Mouse (Mus musculus) right cerebral cortex, postnatal 25 days (tissue): ENCODE results near the gene Lrp2bp.

Source experiments
- DNase-seq: peaks from one replicate; pipeline ENCODE4 v3.0.0; 2022

Lrp2bp gene

DNA sequence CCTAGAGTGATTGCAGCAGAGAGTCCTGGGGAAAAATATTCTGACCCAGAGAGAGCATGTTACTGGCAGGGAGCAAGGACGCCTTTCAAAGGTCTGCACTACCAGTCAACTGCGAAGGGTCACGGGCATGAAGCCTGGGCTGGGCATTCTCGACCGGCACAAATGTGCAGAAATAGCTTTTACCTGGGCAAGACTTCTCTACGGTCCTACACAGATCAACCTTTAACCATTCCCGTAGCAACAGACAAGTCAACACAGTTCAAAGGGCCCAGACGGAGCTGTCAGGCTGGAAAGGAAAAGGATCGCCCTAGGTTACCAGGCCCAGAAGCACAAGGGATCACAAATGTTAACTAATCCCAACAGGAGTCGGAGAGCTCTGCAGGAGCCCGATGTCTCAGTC is 37.1 kb downstream of the Lrp2bp start:
- no peak for DNase-seq

DNA sequence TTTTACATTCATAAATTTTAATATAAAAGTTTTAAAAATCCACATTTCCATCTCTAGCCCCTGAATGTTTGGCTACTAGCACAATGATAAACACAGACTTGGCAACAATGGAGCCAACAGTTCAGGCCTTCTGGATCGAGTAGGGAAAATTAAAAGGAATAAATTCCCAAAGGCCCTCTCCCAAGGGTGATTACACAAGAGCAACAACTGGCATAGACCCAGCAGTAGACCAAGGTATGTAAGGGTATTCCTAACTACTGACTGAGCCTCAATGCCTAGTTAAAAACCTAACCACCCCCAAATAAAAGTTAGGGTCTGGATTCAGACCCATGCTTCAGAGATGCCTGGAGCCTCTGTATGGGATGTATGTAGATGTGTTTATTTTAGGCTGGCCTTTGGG is 40.6 kb downstream of the Lrp2bp start:
- no peak for DNase-seq

DNA sequence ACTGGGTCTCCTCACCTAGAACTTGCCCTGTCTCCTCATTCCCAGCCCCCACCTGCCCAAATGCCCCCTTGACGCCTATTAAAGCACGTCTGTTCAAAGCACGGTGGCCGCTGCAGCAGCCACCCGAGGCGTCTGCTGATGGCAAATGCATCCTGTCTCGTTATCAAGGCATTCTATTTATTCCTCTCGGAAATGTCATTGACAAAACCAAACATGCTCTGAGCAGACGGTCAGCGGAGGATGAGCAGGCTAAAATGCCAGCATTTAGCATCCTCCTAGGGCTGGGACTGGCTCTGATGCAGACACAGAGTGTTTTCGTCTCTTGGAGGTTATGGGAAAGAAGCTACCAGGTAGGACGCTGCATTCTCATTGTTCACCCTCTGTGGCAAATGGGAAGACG is 41.2 kb downstream of the Lrp2bp start:
- peak; percentile 47 for DNase-seq

DNA sequence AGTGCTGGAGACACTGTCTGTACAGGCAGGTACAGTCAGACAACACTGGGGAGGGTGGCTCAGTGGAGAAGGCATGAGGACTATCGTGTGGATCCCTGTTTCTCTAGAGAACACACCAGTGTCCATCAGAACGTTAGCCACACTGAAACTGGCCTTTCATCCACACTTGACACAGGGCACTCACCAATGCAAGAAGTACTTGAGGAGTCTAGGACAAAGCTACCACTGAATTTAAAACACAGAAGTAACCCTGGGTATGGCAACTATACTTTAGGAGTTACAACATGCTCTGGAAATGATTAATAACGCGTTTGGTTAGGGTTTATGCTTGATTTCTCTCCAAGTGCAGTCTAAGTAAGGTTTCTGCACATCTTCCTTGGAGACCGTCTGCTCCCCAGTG is 73.7 kb downstream of the Lrp2bp start:
- no peak for DNase-seq

DNA sequence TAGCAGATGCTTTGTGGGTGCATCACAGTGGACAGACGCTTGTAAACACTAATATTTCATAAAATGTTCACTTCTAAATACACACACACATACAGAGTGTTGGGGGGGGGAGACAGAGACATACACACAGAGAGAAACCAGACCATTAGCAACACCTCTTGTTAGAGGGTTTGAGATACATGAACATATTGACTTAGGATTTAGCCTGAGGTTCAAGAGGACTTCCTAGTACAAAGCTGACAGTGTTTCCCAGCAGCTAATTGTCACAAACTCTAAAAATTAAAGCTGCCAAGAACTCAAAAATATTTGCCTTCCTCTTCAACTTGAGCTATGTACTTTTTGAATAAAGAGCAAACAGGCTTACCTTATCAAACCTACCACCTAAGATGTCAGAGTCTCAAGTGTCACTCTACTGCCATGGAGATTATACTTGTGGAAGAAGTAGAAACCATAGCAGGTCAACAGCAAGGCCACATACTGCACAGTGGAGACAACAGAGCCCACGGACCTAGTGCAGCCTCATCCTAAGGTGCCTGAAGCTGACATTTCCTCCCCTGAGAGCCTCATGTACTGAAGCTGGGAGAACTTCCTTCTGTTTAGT is 74.5 kb downstream of the Lrp2bp start:
- no peak for DNase-seq

DNA sequence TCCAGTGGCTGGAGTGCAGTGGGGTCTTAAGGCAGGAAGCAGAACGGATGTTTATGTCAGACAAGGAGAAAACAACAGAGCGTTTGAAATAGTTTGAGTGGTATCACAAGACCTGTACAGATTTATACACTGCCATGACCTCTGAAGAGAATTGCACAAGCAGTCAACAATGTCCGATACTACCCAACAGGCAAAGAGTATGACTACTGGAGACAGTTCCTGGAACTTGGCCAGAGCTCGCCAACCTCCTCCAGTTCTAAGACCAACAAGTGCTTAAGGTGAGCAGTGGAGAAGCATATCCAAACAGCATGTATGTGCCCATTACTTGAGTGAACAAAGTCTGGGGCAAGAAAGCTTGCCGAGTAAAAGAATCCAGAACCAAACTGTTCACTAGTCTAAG is 76.1 kb downstream of the Lrp2bp start:
- no peak for DNase-seq

DNA sequence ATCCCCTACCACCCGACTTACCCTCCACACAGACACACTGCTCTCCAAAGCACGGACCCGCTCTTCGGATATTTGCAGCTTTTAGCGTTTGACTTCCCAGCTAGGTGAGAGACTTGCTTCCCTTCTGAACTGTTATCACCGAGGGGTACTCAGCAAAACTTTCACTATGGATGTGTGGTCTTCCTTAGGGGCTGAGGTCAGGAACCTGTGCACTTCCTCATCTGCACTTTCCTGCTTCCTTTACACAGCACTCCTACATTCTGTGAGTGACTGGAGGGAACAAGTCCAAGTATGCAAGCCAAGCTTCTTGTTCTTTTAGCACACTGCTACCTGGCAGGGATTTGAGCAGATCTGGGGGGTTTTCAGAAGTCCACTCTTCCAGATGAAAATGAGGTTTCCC is 79.8 kb downstream of the Lrp2bp start:
- DNase-seq = no peak
